Mouse (Mus musculus): Measurements from ENCODE around the gene Ap4m1.

- TF ChIP-seq POLR2A (IDR thresholded peaks at IDR 0.05; ENCODE audit: insufficient read length, low read depth): no peak
- no peak for TF ChIP-seq MAX (IDR thresholded peaks at IDR 0.05; ENCODE audit: low read depth)
Measured at GRCm38 (mm10) chr5:138137935-138138549, 33.8 kb upstream of the Ap4m1 start.

All from myocyte (in vitro differentiated cells).